Mouse (Mus musculus) limb, embryonic 13.5 days (tissue): ENCODE measurements at regions not wholly inside any gene's neighbourhood (a gene's known extent, or its start where the extent isn't known, plus 50 kb on each side); places are given as distances from the start of the nearest gene placed in this dataset.

Experiments used
- ATAC-seq: fragments of 200-750 bp; cut with Nextera tagmentation; 2 replicates; pipeline ENCODE4 v1.8.0; 2017; ENCODE audit warnings: low read depth, moderate number of reproducible peaks, moderate TSS enrichment; ENCODE audit not compliant: low FRiP score
- H3K27ac ChIP-seq: fragments of 300-500 bp; sonication (generic); 2 replicates; pipeline ENCODE4 v1.5.1; 2015; ENCODE audit warnings: inconsistent platforms, mild to moderate bottlenecking, moderate library complexity
- H3K27me3 ChIP-seq: fragments of 300-500 bp; sonication (generic); 2 replicates; pipeline ENCODE4 v1.6.1; 2015; ENCODE audit warnings: mild to moderate bottlenecking, inconsistent platforms
- H3K36me3 ChIP-seq: fragments of 300-500 bp; sonication (generic); 2 replicates; pipeline ENCODE4 v1.6.1; 2015; ENCODE audit warnings: inconsistent platforms, mild to moderate bottlenecking, moderate library complexity
- H3K4me1 ChIP-seq: fragments of 300-500 bp; sonication (generic); 2 replicates; pipeline ENCODE4 v1.6.1; 2015; ENCODE audit warnings: inconsistent platforms
- H3K4me2 ChIP-seq: fragments of 300-500 bp; sonication (generic); replicated peaks from 2 replicates; pipeline ENCODE4 v1.6.1; 2015; ENCODE audit warnings: inconsistent platforms, mild to moderate bottlenecking, moderate library complexity
- H3K4me3 ChIP-seq: fragments of 300-500 bp; sonication (generic); 2 replicates; pipeline ENCODE4 v1.5.1; 2015; ENCODE audit warnings: moderate library complexity, mild to moderate bottlenecking, inconsistent platforms
- H3K9ac ChIP-seq: fragments of 300-500 bp; sonication (generic); 2 replicates; pipeline ENCODE4 v1.6.1; 2015; ENCODE audit warnings: mild to moderate bottlenecking, inconsistent platforms
- H3K9me3 ChIP-seq: fragments of 300-500 bp; sonication (generic); 2 replicates; pipeline ENCODE4 v1.6.1; 2016; ENCODE audit warnings: inconsistent platforms
- WGBS: fragments of 180-500 bp; shearing (Covaris S2); methylation state at CpG from one replicate; pipeline ENCODE4 v1.1.7; 2015; 5-methylcytosine and 5-hydroxymethylcytosine counted together

DNA sequence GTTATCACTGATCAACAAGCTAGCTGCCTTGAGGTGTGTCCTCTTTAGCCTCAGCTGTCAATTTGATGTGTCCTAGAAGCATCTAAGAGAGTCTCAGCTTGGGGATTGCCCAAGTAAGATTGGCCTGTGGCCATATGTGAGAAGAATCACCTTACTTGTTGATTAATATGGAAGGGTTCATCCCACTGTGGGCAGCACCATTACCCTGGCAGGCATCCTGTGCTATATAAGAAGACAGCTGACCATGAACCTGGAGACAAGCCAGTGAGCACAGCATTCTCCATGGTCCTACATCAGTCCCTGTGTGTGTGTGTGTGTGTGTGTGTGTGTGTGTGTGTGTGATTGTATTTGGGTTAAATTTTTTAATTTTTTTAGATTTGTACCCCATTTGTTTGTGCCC, 178.6 kb downstream of the Hlx start:
- Histone ChIP-seq H3K27me3 (peaks cover 5% of the 10 kb centered on the region; the same call in 1 of the 2 replicates), H3K9ac (no peak overlapping the region), H3K4me2 (no peak overlapping the region), H3K4me1 (peaks cover 6% of the 10 kb centered on the region), H3K27ac (no peak overlapping the region), H3K36me3 (no peaks in the 10 kb centered on the region), H3K9me3 (no peaks in the 10 kb centered on the region), H3K4me3 (no peak overlapping the region)
- ATAC-seq = no peak

- no peaks in the 10 kb centered on the region for H3K36me3 ChIP-seq
- ATAC-seq = no peak
- no peaks in the 10 kb centered on the region for H3K9me3 ChIP-seq
- H3K9ac ChIP-seq = no peak overlapping the region
- 73% methylated on average over 2 of the region's 2 CpGs for WGBS
- peaks cover 22% of the 10 kb centered on the region for H3K27me3 ChIP-seq
- no peak overlapping the region for H3K4me2 ChIP-seq
- no peak overlapping the region for H3K27ac ChIP-seq
- peaks cover 6% of the 10 kb centered on the region for H3K4me1 ChIP-seq
- no peak overlapping the region for H3K4me3 ChIP-seq
Measured at GRCm38 (mm10) chr1:184550491-184550890, 181.9 kb downstream of the Hlx start.

DNA sequence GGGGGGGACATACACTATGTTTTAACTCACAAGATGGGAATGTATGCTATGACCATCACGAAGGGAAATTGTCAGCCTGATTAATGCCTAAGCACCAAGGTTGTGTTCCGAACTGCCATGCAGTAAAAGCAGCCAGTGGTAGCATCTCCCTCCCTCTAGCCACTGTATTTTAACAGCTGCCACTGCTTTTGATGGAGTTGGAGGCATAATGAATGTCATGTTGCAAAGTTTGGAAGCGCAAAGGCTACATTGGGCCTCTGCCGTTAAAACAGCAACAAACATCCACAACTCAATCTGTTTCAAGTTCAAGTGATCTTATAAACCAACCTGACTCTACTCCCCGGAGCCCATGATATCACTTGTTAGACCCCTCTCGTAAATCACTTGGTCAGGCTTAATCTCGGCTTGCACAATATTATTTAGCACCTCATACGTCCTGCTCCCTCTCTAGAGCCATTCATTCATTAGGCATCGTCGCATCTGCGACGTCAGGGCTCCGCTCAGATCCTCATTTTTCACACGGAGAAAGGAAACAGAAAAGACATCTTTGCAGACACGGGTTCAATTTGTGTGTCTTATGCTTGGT, 184.7 kb downstream of the Hlx start:
- no peak overlapping the region for H3K4me2 ChIP-seq
- no peaks in the 10 kb centered on the region for H3K9me3 ChIP-seq
- no peak overlapping the region for H3K4me3 ChIP-seq
- peaks cover 6% of the 10 kb centered on the region for H3K4me1 ChIP-seq
- H3K27me3 ChIP-seq = peaks cover 22% of the 10 kb centered on the region
- no peak for ATAC-seq
- H3K27ac ChIP-seq = no peak overlapping the region
- H3K9ac ChIP-seq = no peak overlapping the region
- no peaks in the 10 kb centered on the region for H3K36me3 ChIP-seq
- 49% methylated on average over 15 of the region's 15 CpGs for WGBS

DNA sequence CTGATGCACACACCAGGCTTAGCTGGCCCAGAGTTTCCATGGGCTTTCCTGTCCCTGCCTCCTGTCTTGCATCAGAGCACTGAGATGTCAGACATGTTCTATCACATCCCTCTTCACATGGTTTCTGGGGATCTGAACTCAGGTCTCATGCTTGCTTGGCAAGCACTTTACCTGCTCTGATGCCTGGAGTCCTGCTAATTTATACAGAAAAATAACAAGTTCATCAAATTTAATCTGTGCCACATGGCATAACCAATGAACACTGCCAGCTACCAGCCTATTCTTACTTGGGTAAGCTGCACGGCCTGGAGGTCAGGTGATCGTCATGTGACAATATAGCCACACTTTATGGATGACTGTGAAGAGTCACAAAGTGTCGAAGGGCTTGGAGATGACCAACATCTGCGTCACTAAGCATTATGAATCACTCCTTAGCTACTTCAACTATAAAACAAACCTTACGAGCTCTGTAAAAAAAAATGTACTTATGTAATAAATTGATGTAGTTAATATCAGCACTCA, 186.2 kb downstream of the Hlx start:
- Histone ChIP-seq H3K36me3 (no peaks in the 10 kb centered on the region), H3K4me2 (no peak overlapping the region), H3K9me3 (no peaks in the 10 kb centered on the region), H3K4me3 (no peak overlapping the region), H3K9ac (no peak overlapping the region), H3K27me3 (peaks cover 22% of the 10 kb centered on the region), H3K27ac (no peak overlapping the region), H3K4me1 (no peaks in the 10 kb centered on the region; the same call in 1 of the 2 replicates)
- WGBS = 78% methylated on average over 5 of the region's 5 CpGs
- no peak for ATAC-seq

DNA sequence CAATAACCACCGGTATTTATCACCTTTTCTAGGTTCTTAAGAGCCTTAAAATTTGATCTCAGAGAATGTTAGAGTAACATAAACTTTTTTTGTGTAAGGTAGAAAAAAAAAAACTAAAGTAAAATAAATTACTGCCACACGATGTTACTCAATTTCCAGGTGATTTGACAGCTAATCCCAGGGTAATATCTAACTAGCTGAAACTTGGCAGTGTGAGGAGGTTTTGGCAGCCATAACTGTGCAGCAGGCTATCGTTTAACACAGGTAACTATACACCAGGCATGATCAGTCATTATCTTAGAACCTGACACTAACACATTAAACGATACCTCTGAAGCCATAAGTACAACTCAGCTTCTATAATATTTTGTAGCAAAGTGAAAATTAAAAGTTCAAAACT, 187.3 kb downstream of the Hlx start:
- no peak for ATAC-seq
- Histone ChIP-seq H3K4me1 (peaks cover 1% of the 10 kb centered on the region), H3K27ac (no peak overlapping the region), H3K4me2 (no peak overlapping the region), H3K4me3 (no peak overlapping the region), H3K9me3 (no peaks in the 10 kb centered on the region), H3K27me3 (peaks cover 22% of the 10 kb centered on the region), H3K36me3 (no peaks in the 10 kb centered on the region), H3K9ac (no peak overlapping the region)
- WGBS = 47% methylated on average over 4 of the region's 4 CpGs

DNA sequence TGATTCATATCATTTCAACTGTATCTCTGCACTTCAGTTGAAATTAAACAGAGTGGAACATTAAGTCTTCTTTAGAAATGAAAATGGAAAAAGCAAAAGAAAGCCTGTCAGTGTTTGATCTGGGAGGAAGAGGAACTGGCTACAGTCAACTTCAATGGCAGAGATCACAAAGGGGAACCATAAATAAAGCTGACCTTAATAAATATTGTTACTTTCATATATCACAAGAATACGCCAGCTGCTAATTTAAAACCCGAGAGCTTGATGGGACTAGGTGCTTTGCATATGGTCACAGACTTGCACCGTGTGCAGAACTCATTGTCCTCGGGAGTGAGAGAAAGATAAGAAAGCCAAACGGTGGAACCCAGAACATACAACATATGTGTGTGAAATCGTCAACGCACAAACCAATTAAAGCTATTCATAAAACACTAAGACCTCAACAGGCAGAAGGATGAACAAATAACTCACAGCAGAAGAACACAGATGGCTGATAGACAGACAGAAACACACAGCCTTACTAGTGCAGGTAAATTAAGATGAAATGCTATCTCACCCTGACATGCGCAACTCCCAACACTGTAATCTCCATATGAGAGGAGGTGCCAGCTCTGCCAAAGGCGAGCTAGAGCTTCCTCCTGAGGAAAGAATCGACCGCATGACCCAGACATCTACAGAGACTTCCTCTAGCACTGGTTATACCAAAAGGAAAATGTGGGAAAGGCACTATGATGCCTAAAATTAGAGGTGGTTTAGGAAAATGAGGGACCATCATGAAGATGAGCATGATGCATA, 189.9 kb downstream of the Hlx start:
- 81% methylated on average over 11 of the region's 11 CpGs for WGBS
- peaks cover 6% of the 10 kb centered on the region for H3K4me1 ChIP-seq

DNA sequence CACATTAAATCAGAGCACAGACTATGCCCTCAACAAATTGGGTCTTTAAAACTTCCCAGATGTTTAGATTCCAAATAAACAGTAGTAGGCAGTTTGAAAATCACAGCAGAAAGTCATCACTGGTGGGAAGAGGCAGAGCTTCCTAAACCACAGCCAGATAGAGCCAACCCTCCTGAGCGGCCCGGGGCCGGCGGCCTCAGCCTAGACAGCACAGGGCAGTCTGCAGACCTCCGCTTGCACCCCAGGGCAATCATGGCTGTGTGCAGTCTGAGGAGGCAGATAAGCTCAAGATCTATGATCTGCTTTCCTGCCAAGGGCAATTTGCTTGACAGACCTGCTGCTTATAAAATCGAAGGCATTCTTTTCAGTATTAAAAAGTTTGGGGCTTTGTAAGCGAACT, 192.6 kb downstream of the Hlx start:
- 30% methylated on average over 7 of the region's 7 CpGs for WGBS
- no peaks in the 10 kb centered on the region for H3K36me3 ChIP-seq
- no peak overlapping the region for H3K9ac ChIP-seq
- peaks cover 6% of the 10 kb centered on the region for H3K4me1 ChIP-seq
- H3K4me3 ChIP-seq = no peak overlapping the region
- H3K27me3 ChIP-seq = 0 out of 2 replicates have a peak, but pooled peaks cover 7% of the 10 kb centered on the region
- ATAC-seq = 0 out of 2 replicates have a peak, but pooled peaks have one; percentile 54
- no peak overlapping the region for H3K4me2 ChIP-seq
- H3K9me3 ChIP-seq = no peaks in the 10 kb centered on the region
- H3K27ac ChIP-seq = no peak overlapping the region

More for the DNA sequence above, 189.9 kb downstream of the Hlx start:
- Histone ChIP-seq H3K27me3 (0 out of 2 replicates have a peak, but pooled peaks cover 9% of the 10 kb centered on the region), H3K9ac (no peak overlapping the region), H3K36me3 (no peaks in the 10 kb centered on the region), H3K9me3 (no peaks in the 10 kb centered on the region), H3K4me3 (no peak overlapping the region), H3K4me2 (no peak overlapping the region), H3K27ac (no peak overlapping the region)
- no peak for ATAC-seq

- Histone ChIP-seq H3K36me3 (no peaks in the 10 kb centered on the region), H3K27ac (no peak overlapping the region), H3K9ac (no peak overlapping the region), H3K27me3 (peaks cover 7% of the 10 kb centered on the region; the same call in 1 of the 2 replicates), H3K9me3 (no peaks in the 10 kb centered on the region), H3K4me2 (no peak overlapping the region), H3K4me1 (peaks cover 29% of the 10 kb centered on the region), H3K4me3 (no peak overlapping the region)
- WGBS = 75% methylated on average over 11 of the region's 11 CpGs
- ATAC-seq = no peak
Measured at GRCm38 (mm10) chr1:184536311-184537200, 195.9 kb downstream of the Hlx start.

DNA sequence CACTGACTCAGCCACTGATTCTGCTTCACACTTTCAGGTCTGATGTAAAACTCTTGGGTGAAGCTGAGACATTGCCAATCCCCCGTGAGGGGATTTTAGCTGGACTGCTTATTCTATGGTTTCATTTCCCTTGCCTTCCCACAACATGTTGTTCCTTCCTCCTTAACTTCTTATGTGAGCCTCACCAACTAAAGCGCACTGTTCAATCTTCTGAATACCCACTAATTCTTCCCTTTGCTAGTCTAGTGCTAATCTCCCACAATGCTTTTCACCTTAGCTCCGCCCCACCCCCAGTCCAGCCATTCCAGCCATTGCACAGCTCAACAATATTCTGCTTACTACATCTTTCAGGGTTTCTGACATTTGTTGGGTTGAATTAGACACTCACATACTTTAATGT, 196.7 kb downstream of the Hlx start:
- peaks cover 7% of the 10 kb centered on the region; the same call in 1 of the 2 replicates for H3K27me3 ChIP-seq
- no peak overlapping the region for H3K4me2 ChIP-seq
- no peak overlapping the region for H3K4me3 ChIP-seq
- no peak overlapping the region for H3K27ac ChIP-seq
- no peak overlapping the region for H3K9ac ChIP-seq
- H3K4me1 ChIP-seq = peaks cover 34% of the 10 kb centered on the region
- 91% methylated on average over 3 of the region's 3 CpGs for WGBS
- ATAC-seq = no peak
- H3K9me3 ChIP-seq = no peaks in the 10 kb centered on the region
- no peaks in the 10 kb centered on the region for H3K36me3 ChIP-seq

- 89% methylated on average over 4 of the region's 4 CpGs for WGBS
- ATAC-seq = no peak
- Histone ChIP-seq H3K4me2 (no peak overlapping the region), H3K9me3 (no peaks in the 10 kb centered on the region), H3K27me3 (peaks cover 7% of the 10 kb centered on the region; the same call in 1 of the 2 replicates), H3K9ac (no peak overlapping the region), H3K4me3 (no peak overlapping the region), H3K4me1 (peaks cover 28% of the 10 kb centered on the region), H3K27ac (no peak overlapping the region), H3K36me3 (no peaks in the 10 kb centered on the region)
Measured at GRCm38 (mm10) chr1:184534511-184534910, 197.9 kb downstream of the Hlx start.

DNA sequence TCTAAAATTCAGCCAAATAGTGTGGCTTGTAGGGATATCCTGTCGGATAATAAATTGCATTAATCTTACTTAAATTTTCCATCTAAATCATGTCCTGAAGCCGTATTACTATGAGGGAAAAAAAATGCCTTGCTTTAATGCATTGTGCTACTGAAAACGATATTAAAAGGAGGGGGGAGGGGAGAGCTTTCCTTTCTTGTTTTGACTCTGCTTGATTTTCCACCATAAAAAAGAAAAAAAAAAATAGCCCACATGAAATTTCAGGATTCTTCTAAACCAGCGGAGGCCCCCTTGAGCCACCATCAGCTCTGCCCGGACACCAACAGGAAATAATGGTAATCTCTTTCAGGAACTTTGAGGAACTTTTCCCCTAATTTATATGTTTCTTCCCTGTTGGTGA, 198.5 kb downstream of the Hlx start:
- Histone ChIP-seq H3K36me3 (no peaks in the 10 kb centered on the region), H3K4me2 (no peak overlapping the region), H3K4me1 (peaks cover 28% of the 10 kb centered on the region), H3K27me3 (peaks cover 5% of the 10 kb centered on the region; the same call in 1 of the 2 replicates), H3K9me3 (no peaks in the 10 kb centered on the region), H3K4me3 (no peak overlapping the region), H3K9ac (no peak overlapping the region), H3K27ac (no peak overlapping the region)
- ATAC-seq = no peak
- WGBS = 32% methylated on average over 5 of the region's 5 CpGs
